Mouse (Mus musculus): Measurements from ENCODE around the gene Tmprss13. TPM values are rescaled to one million over a fixed set of nuclear protein-coding genes. Genes with fewer than 3 reads are reported as not detected.

The Tmprss13 gene
- polyA plus RNA-seq, 1 experiment from 2014 or later = 0.55 TPM

DNA sequence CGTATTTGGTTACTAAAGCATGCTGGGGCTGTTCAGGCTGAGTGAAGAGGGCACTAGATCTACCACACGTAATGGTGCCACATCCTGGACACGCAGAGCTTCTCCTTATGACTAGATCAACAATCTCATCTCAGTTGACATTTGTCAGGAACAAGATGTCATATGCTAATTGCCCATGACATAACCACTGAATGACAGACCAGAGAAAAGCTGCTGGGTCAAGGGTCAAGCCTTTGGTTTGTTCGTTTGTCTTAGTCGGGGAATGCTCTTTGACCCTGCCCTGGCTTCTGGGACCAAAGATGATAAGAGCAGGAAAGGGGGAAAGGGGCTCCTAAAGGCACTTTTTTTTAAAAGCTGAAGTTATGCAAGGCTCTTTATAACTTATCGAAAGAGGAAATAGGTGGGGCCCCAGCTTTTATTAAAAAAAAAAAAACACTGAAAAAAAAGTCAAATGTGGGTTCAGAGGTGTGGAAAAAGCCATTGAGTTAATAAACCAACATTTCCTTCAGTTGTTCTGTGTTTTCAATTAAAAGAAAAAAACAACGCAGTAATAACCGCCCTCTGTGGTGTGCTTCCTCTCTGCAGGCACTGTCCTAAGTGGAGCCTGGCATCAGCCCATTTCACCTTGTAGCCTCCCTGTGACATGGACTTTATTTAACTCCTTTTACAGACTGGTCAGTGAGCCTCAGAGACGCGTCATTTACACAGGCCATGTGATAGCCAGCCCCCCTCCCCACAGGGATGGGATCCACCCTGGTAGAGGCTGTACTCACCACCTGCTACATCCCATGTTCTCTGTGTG lies 24.5 kb upstream of the Tmprss13 start:
- H3K27me3 ChIP-seq (ENCODE audit: control insufficient read depth, insufficient read depth, low read length) = no peaks in the 10 kb centered on the region
- no peak overlapping the region for H3K4me2 ChIP-seq (ENCODE audit: low read depth, low read length)
- no peak overlapping the region for H3K27ac ChIP-seq (replicated peaks; ENCODE audit: low read depth, low read length)
- H3K4me1 ChIP-seq (ENCODE audit: control insufficient read depth, insufficient read depth, low read length) = no peaks in the 10 kb centered on the region
- H3K36me3 ChIP-seq (replicated peaks; ENCODE audit: control insufficient read depth, insufficient read depth, low read depth, low read length) = no peaks in the 10 kb centered on the region
- no peak for DNase-seq (ENCODE audit: low spot score)
- WGBS = 38% methylated on average over 10 of the region's 10 CpGs
- ATAC-seq (replicated peaks; ENCODE audit: insufficient number of reproducible peaks, low FRiP score, low TSS enrichment, low read depth) = no peak
- H3K9me3 ChIP-seq (replicated peaks; ENCODE audit: control insufficient read depth, low read length) = no peaks in the 10 kb centered on the region
- no peak overlapping the region for H3K4me3 ChIP-seq (ENCODE audit: low read depth, low read length)
- H3K9ac ChIP-seq (replicated peaks; ENCODE audit: low read length) = no peak overlapping the region

DNA sequence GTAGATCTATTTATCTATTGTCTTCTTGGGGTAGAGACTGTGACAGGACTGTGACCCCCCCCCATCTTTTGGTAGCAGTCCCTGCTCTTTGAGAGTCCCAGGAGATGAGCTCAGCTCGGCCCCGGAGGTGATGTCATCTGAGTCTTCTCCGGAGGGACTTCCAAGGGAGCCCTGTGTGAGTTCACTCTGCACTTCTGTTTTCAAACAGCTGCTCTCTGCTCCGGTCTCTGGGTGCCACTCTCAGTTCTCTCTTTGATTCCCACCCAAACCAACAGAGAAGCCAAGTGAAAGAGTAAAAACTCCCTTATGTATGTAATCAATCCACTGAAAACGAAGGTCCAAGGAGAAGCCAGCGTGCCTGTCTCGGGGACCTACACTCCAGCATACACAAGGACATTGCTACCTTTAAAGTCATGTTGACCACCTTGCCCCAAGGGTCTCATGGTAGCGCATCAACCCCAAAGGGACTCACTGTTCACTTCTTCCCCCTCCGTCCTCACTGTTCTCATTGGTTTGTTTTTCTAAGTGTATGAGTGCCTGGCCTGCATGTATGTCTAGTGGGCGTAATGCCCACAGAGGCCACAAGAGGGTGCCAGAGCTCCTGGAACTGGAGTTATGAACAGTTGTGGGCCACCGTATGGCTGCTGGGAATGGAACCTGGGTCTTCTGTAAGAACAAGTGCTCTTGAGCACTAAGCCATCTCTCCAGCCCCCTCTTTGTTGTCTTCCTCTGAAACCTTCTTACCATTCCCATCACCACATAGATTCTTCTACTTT lies 19.5 kb upstream of the Tmprss13 start:
- Histone ChIP-seq H3K27me3 (ENCODE audit: control insufficient read depth, insufficient read depth, low read length) (no peaks in the 10 kb centered on the region), H3K27ac (replicated peaks; ENCODE audit: low read depth, low read length) (no peak overlapping the region)
- WGBS = 80% methylated on average over 11 of the region's 11 CpGs

DNA sequence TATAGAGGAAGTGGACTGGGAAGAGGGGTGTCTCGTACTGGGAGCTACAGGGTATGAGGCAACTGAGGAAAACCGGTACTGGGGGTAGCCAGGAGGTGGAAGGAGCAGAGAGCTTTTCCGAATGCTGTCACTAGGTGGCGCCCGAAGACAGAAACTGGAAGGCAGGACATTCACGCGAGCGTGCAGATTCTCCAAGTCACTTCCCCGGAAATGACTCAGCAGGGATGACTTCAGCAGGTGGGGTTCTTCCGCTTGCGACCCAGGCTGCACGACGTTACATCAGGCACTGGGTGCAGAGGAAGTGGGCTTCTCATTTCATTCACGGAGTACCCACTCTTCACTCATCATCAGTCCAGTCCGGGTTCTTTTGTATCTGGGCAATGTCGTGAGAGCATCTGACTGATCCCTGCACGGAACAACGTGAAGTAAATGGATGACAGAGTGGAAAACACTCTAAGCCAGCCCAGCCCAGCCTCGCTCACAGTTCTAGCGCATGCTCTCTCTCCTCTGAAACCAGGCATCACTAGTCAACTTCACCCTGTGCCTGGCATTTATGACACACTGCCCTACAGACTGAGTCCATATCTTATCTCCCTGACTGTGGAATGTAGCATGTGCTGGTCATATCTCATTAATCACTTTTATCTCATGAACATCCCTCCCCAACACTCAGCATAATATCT lies 18.3 kb upstream of the Tmprss13 start:
- H3K36me3 ChIP-seq (replicated peaks; ENCODE audit: control insufficient read depth, insufficient read depth, low read depth, low read length) = no peaks in the 10 kb centered on the region
- peak overlapping the region; percentile 40 for H3K4me2 ChIP-seq (ENCODE audit: low read depth, low read length)
- no peak overlapping the region; the same call in 1 of the 2 replicates for H3K4me3 ChIP-seq (ENCODE audit: low read depth, low read length)
- DNase-seq (ENCODE audit: low spot score) = peak; percentile 94
- H3K9ac ChIP-seq (replicated peaks; ENCODE audit: low read length) = peak overlapping the region; percentile 39
- H3K4me1 ChIP-seq (ENCODE audit: control insufficient read depth, insufficient read depth, low read length) = no peaks in the 10 kb centered on the region
- 17% methylated on average over 20 of the region's 20 CpGs for WGBS
- H3K27ac ChIP-seq (replicated peaks; ENCODE audit: low read depth, low read length) = no peak overlapping the region
- ATAC-seq (replicated peaks; ENCODE audit: insufficient number of reproducible peaks, low FRiP score, low TSS enrichment, low read depth) = peak; percentile 44; the same call in 1 of the 2 replicates
- H3K27me3 ChIP-seq (ENCODE audit: control insufficient read depth, insufficient read depth, low read length) = no peaks in the 10 kb centered on the region
- H3K9me3 ChIP-seq (replicated peaks; ENCODE audit: control insufficient read depth, low read length) = no peaks in the 10 kb centered on the region

More for the DNA sequence above, 19.5 kb upstream of the Tmprss13 start:
- ATAC-seq (replicated peaks; ENCODE audit: insufficient number of reproducible peaks, low FRiP score, low TSS enrichment, low read depth) (no peak), DNase-seq (ENCODE audit: low spot score) (peak; percentile 64)
- H3K9ac ChIP-seq (replicated peaks; ENCODE audit: low read length) = no peak overlapping the region
- H3K4me1 ChIP-seq (ENCODE audit: control insufficient read depth, insufficient read depth, low read length) = no peaks in the 10 kb centered on the region
- no peak overlapping the region for H3K4me3 ChIP-seq (ENCODE audit: low read depth, low read length)
- H3K9me3 ChIP-seq (replicated peaks; ENCODE audit: control insufficient read depth, low read length) = no peaks in the 10 kb centered on the region
- H3K4me2 ChIP-seq (ENCODE audit: low read depth, low read length) = no peak overlapping the region
- H3K36me3 ChIP-seq (replicated peaks; ENCODE audit: control insufficient read depth, insufficient read depth, low read depth, low read length) = no peaks in the 10 kb centered on the region

DNA sequence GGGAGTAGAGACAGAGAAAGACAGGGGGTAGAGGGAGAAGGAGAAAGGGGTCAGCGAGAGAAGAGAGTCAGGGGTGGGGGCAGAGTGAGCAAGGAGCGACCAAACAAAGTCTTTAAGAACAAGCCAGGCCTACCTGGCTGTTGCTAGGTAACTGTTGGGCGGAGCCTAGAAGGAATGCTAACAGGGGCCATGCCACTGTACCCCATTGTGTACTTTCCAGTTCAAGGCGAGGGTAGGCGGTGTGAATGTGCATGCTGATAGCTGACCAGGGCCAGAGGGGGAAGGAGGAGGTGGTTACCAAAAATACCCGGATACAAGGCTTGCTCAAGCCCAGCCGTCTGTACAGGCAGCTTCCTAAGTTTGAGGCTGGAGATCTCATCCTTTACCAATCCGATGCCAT lies 17.1 kb upstream of the Tmprss13 start:
- H3K4me2 ChIP-seq (ENCODE audit: low read depth, low read length) = no peak overlapping the region
- H3K4me3 ChIP-seq (ENCODE audit: low read depth, low read length) = no peak overlapping the region
- H3K27ac ChIP-seq (replicated peaks; ENCODE audit: low read depth, low read length) = no peak overlapping the region
- H3K36me3 ChIP-seq (replicated peaks; ENCODE audit: control insufficient read depth, insufficient read depth, low read depth, low read length) = no peaks in the 10 kb centered on the region
- no peaks in the 10 kb centered on the region for H3K27me3 ChIP-seq (ENCODE audit: control insufficient read depth, insufficient read depth, low read length)
- no peak for ATAC-seq (replicated peaks; ENCODE audit: insufficient number of reproducible peaks, low FRiP score, low TSS enrichment, low read depth)
- no peaks in the 10 kb centered on the region for H3K4me1 ChIP-seq (ENCODE audit: control insufficient read depth, insufficient read depth, low read length)
- DNase-seq (ENCODE audit: low spot score) = no peak
- no peak overlapping the region for H3K9ac ChIP-seq (replicated peaks; ENCODE audit: low read length)
- no peaks in the 10 kb centered on the region for H3K9me3 ChIP-seq (replicated peaks; ENCODE audit: control insufficient read depth, low read length)
- WGBS = 88% methylated on average over 8 of the region's 8 CpGs

DNA sequence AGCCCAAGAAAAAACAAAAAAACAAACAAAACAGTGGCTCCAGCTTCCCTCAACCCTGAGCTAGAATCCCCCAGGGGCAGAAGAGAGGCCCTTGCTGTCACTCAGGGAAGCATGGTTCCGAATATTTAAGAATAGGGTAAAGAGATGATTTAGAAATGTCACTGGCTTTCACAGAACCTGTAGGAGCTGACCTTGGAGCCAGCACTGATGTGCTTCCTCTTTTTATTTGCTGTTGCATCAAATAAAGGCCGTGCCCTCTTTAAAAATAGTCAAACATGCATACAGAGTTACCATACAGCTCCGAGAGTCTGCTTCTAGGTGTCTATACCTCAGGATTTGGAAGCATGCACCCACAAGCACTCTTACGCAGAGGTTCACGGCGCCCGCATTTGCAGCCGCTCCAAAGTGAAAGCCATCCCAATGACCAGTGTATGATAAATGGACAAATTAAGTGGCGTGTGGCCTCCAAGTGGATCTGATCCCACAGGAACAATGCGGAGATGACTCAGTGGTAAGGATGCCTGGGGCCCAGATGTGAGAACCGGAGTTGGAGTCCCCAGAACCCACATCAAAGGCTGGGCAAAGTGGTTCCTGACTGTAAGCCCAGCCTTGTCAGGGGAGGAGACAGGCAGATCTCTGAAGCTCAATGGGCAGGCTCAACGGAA lies 12.0 kb upstream of the Tmprss13 start:
- Histone ChIP-seq H3K27me3 (ENCODE audit: control insufficient read depth, insufficient read depth, low read length) (no peaks in the 10 kb centered on the region), H3K9ac (replicated peaks; ENCODE audit: low read length) (no peak overlapping the region)

DNA sequence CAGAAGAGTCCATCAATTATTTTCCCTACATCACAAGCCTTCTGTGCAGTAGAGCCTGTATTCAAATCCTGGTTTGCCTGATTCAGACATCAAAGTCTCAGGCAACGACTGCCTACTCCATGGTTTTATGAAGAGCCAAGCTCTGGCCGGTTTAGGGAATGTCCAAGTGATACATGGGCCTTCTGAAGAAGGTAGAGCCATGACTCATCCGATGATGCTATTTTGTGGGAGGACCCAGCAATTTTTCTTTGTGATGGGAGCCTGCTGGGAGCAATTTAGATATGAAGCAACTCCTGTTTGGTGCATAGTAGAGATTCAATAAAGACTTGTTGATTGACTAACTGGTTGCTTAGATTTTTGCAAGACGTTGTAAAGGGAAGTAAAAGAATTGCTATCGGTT lies 10.4 kb upstream of the Tmprss13 start:
- no peak for ATAC-seq (replicated peaks; ENCODE audit: insufficient number of reproducible peaks, low FRiP score, low TSS enrichment, low read depth)
- no peaks in the 10 kb centered on the region for H3K27me3 ChIP-seq (ENCODE audit: control insufficient read depth, insufficient read depth, low read length)
- no peaks in the 10 kb centered on the region for H3K9me3 ChIP-seq (replicated peaks; ENCODE audit: control insufficient read depth, low read length)
- no peak overlapping the region for H3K9ac ChIP-seq (replicated peaks; ENCODE audit: low read length)
- no peak overlapping the region for H3K4me2 ChIP-seq (ENCODE audit: low read depth, low read length)
- H3K27ac ChIP-seq (replicated peaks; ENCODE audit: low read depth, low read length) = no peak overlapping the region
- H3K4me1 ChIP-seq (ENCODE audit: control insufficient read depth, insufficient read depth, low read length) = no peaks in the 10 kb centered on the region
- H3K36me3 ChIP-seq (replicated peaks; ENCODE audit: control insufficient read depth, insufficient read depth, low read depth, low read length) = no peaks in the 10 kb centered on the region
- H3K4me3 ChIP-seq (ENCODE audit: low read depth, low read length) = no peak overlapping the region
- WGBS = 88% methylated on average over 5 of the region's 5 CpGs
- DNase-seq (ENCODE audit: low spot score) = no peak

More for the DNA sequence above, 12.0 kb upstream of the Tmprss13 start:
- 77% methylated on average over 12 of the region's 12 CpGs for WGBS
- Histone ChIP-seq H3K27ac (replicated peaks; ENCODE audit: low read depth, low read length) (no peak overlapping the region), H3K4me1 (ENCODE audit: control insufficient read depth, insufficient read depth, low read length) (no peaks in the 10 kb centered on the region), H3K4me2 (ENCODE audit: low read depth, low read length) (no peak overlapping the region), H3K4me3 (ENCODE audit: low read depth, low read length) (no peak overlapping the region), H3K9me3 (replicated peaks; ENCODE audit: control insufficient read depth, low read length) (no peaks in the 10 kb centered on the region), H3K36me3 (replicated peaks; ENCODE audit: control insufficient read depth, insufficient read depth, low read depth, low read length) (no peaks in the 10 kb centered on the region)
- ATAC-seq (replicated peaks; ENCODE audit: insufficient number of reproducible peaks, low FRiP score, low TSS enrichment, low read depth) (no peak), DNase-seq (ENCODE audit: low spot score) (no peak)

DNA sequence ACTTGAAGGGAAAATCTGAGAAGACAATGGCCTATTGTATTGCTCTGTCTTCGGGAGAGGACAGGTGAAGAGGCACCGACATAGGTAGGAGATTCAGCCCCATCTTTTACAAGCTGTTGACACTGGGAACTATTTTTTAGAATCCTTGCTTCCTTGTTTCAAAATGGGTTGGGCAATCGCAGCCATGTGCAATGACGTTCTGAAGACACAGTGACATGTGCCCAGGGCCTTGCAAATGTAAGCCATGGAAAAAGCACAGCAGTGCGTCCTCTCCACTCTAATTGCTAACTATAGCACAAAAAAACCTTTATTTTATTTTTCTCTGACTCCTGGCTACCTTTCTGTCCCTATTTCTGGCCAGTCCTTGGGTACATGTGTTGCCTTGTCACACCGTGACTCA lies 7.0 kb upstream of the Tmprss13 start:
- DNase-seq (ENCODE audit: low spot score) (no peak), ATAC-seq (replicated peaks; ENCODE audit: insufficient number of reproducible peaks, low FRiP score, low TSS enrichment, low read depth) (no peak)
- Histone ChIP-seq H3K4me3 (ENCODE audit: low read depth, low read length) (no peak overlapping the region), H3K9me3 (replicated peaks; ENCODE audit: control insufficient read depth, low read length) (no peaks in the 10 kb centered on the region), H3K4me2 (ENCODE audit: low read depth, low read length) (no peak overlapping the region), H3K9ac (replicated peaks; ENCODE audit: low read length) (no peak overlapping the region), H3K27ac (replicated peaks; ENCODE audit: low read depth, low read length) (no peak overlapping the region), H3K27me3 (ENCODE audit: control insufficient read depth, insufficient read depth, low read length) (no peaks in the 10 kb centered on the region), H3K36me3 (replicated peaks; ENCODE audit: control insufficient read depth, insufficient read depth, low read depth, low read length) (no peaks in the 10 kb centered on the region), H3K4me1 (ENCODE audit: control insufficient read depth, insufficient read depth, low read length) (no peaks in the 10 kb centered on the region)
- 79% methylated on average over 6 of the region's 6 CpGs for WGBS

All from embryonic facial prominence, embryonic 11.5 days (tissue).